Mouse (Mus musculus) G1E-ER4 (cell line): ENCODE results near the gene Arhgap10. TPM values are rescaled to one million over a fixed set of nuclear protein-coding genes. Genes with fewer than 3 reads are reported as not detected.

Experiments
- GATA1 ChIP-seq: IDR thresholded peaks from one replicate; pipeline ENCODE4 v1.8.0; 2012; ENCODE audit warnings: low read length, inconsistent platforms
- polyA plus RNA-seq: library from polyadenylated mRNA; stranded (reverse); fragments of >175 nt; gene quantifications from 2 replicates; pipeline ENCODE4 v1.2.3, GENCODE M21; 2012

Gene Arhgap10
- polyA plus RNA-seq, 1 experiment = 21.0 TPM

- no peak for TF ChIP-seq GATA1
Observed at GRCm38 (mm10) chr8:77241381-77241780, 276.4 kb downstream of the Arhgap10 start.

- no peak for TF ChIP-seq GATA1
Observed at GRCm38 (mm10) chr8:77239462-77239861, 278.3 kb downstream of the Arhgap10 start.

GRCm38 (mm10) chr8:77236701-77237100 is 281.1 kb downstream of the Arhgap10 start:
- no peak for TF ChIP-seq GATA1

GRCm38 (mm10) chr8:77232411-77232810 is 285.3 kb downstream of the Arhgap10 start:
- no peak for TF ChIP-seq GATA1

- TF ChIP-seq GATA1 = no peak
Observed at GRCm38 (mm10) chr8:77231834-77232233, 285.9 kb downstream of the Arhgap10 start.

- TF ChIP-seq GATA1 = no peak
Observed at GRCm38 (mm10) chr8:77231211-77231610, 286.5 kb downstream of the Arhgap10 start.

GRCm38 (mm10) chr8:77228688-77229087 is 289.1 kb downstream of the Arhgap10 start:
- TF ChIP-seq GATA1 = no peak

- TF ChIP-seq GATA1 = no peak
Observed at GRCm38 (mm10) chr8:77227742-77228141, 290.0 kb downstream of the Arhgap10 start.

- no peak for TF ChIP-seq GATA1
Observed at GRCm38 (mm10) chr8:77223123-77223522, 294.6 kb downstream of the Arhgap10 start.

GRCm38 (mm10) chr8:77215191-77215590 is 302.6 kb downstream of the Arhgap10 start:
- TF ChIP-seq GATA1 = no peak

- no peak for TF ChIP-seq GATA1
Observed at GRCm38 (mm10) chr8:77214665-77215064, 303.1 kb downstream of the Arhgap10 start.

GRCm38 (mm10) chr8:77213893-77214464 is 303.8 kb downstream of the Arhgap10 start:
- no peak for TF ChIP-seq GATA1

- no peak for TF ChIP-seq GATA1
Observed at GRCm38 (mm10) chr8:77209297-77209696, 308.5 kb downstream of the Arhgap10 start.

Other genes with a start within 250 kb of the Arhgap10 start
- 4.9 and 7.5 TPM in 2 replicates for gene Prmt9, start 31.4 kb upstream of the Arhgap10 start, polyA plus RNA-seq
- 4.1 and 5.7 TPM in 2 replicates for gene Tmem184c, start 92.7 kb upstream of the Arhgap10 start, polyA plus RNA-seq
- not detected in 2 replicates for gene Ednra, start 206.5 kb upstream of the Arhgap10 start, polyA plus RNA-seq